Mouse (Mus musculus) neutrophil, adult 5-6 weeks (primary cell): ENCODE measurements around the gene Farsa. TPM values are rescaled to one million over a fixed set of nuclear protein-coding genes. Genes with fewer than 3 reads are reported as not detected.

ENCODE experiments used
- ATAC-seq: fragments of 151-379, 151-347 bp; 2 replicates; pipeline ENCODE4 v1.8.0; 2017; ENCODE audit warnings: mild to moderate bottlenecking, moderate TSS enrichment; ENCODE audit not compliant: insufficient number of reproducible peaks, poor library complexity, low FRiP score, severe bottlenecking; ENCODE audit errors: extremely low read depth
- total RNA-seq: library from RNA; stranded (forward); fragments of 200-1000 nt; gene quantifications from 2 replicates; pipeline ENCODE4 v1.2.3, GENCODE M21; 2017

The Farsa gene
- total RNA-seq, 1 experiment from 2014 or later: 50.7 TPM

DNA sequence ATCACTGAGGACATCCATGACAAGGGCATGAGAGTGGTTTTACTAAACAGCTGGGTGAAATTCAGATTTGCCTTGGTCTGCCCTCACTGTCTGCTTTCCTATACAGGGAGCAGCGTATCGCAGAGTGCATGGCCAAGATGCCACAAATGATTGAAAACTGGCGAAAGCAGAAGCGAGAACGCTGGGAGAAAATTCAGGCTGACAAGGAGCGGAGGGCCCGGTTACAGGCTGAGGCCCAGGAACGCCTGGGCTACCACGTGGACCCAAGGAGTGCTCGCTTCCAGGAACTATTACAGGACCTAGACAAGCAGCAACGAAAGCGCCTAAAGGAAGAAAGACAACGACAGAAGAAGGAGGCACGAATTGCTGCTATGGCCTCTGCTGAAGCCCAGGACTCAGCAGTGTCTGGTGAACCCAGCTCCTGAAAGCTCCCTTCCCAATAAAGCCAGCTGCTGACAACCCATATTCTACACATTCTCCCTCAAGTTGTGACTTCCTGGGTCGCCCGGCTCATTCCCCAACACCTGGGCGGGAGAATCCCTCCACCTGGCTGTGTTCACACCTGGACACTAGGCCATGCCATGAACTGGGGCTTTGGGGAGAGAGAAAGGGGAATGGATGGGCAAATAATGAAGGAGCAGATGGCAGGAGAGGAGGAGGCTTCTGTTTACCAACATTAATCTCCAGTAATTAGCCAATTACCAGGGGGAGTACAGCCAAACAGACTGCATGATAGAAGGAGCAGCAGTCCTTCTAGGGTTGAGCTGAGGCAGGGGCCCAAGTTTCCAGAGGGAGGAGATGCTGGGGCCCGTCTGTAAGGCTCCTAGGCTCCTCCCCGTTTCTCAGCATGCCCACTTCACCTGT, 22.6 kb upstream of the Farsa start:
- no peak for ATAC-seq

GRCm38 (mm10) chr8:84834866-84835855, 21.6 kb upstream of the Farsa start:
- no peak for ATAC-seq

- no peak for ATAC-seq
These were observed 19.5 kb upstream of the Farsa start for GRCm38 (mm10) chr8:84837149-84837911.

GRCm38 (mm10) chr8:84837912-84838470, 18.8 kb upstream of the Farsa start:
- ATAC-seq: no peak

DNA sequence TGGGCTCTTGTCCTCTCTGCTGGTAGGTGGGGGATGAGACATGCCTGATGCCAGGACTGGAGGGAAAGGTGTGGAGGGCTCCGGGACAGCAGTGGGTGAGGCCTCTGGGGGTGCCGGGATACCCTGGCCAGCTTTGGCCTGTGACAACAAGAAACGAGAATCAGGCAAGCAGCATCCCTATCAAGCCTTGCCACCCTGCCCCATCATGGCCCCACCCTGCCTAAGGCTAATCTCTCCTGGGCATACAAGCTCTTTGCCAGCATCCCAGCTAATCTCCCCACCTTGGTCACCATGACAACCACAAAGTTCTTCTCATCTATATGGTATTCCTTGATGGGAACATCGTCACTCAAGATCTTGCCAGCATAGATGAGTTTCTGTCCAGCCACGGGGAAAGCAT, 18.3 kb upstream of the Farsa start:
- no peak for ATAC-seq

GRCm38 (mm10) chr8:84839411-84839810, 17.4 kb upstream of the Farsa start:
- no peak for ATAC-seq

- no peak for ATAC-seq
These were observed 16.9 kb upstream of the Farsa start for GRCm38 (mm10) chr8:84839875-84840247.

DNA sequence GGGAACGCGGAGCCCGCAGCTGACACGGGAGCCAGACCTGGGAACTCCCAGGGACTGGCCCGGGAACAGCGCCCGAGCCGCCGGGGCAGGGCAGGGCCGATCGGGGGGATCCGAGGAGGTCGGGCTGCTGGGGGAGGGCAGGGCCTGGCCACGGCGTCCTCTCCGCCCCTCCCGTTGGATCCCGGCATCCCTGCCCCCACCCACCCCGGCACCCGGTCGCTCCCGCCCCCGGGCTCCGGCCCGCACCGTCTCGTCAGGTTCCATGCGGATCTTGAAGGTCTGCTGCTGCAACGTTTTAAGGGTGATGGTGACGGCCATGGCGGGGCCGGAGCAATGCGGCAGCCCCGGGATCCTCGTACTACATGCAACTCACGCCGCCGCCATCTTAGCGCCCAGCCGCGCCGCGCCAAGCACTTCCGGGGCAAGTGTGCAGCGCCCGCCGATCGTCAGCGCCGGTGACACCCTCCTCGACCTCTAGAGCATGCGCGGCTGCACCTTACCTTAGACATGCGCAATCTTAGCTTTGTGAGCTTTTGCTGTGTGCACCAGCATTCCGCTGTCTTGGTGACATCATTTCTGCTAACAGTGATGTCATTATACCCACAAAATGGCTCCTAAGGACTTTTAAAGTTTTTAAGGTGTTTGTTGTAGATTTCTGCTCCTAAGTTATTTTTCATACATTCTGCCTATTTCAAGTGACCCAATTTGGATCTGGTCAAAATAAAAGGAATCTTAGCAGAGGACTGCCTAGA, 16.4 kb upstream of the Farsa start, which contains the start of gene Rad23a:
Gene Rad23a, minus strand, starts transcription at position 418 of the 752 bp plus-strand sequence.
- ATAC-seq: peak; percentile 95

GRCm38 (mm10) chr8:84841514-84841913, 15.3 kb upstream of the Farsa start:
- ATAC-seq: no peak

DNA sequence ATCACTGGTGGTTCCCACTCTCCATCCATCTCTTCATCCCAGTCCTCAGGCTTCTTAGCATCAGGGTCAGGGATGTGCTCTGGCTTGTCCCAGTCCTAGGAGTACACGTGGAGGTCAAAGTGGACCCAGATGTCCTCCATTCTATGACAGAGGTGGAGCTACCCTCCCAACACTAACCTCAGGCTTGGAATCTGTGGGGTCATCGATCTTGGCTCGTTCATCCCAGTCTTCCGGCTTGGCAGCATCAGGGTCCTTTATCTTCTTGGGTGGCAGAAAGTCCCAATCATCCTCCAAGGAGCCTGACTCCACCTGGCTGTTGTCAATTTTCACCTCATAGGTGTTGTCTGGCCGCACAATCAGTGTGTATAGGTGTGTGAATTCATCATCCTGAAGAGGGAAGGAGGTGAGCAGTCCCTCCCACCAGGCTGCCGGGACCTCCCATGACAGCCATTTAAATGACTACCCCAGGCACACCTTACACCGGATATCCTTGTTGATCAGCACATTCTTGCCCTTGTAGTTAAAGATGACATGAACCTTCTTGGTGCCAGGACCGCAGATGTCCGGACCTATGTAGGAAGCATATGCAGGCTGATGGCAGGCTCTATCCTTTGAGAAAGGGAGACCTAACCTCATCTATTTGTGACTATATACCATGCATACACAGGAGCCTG, 12.3 kb upstream of the Farsa start:
- no peak for ATAC-seq

DNA sequence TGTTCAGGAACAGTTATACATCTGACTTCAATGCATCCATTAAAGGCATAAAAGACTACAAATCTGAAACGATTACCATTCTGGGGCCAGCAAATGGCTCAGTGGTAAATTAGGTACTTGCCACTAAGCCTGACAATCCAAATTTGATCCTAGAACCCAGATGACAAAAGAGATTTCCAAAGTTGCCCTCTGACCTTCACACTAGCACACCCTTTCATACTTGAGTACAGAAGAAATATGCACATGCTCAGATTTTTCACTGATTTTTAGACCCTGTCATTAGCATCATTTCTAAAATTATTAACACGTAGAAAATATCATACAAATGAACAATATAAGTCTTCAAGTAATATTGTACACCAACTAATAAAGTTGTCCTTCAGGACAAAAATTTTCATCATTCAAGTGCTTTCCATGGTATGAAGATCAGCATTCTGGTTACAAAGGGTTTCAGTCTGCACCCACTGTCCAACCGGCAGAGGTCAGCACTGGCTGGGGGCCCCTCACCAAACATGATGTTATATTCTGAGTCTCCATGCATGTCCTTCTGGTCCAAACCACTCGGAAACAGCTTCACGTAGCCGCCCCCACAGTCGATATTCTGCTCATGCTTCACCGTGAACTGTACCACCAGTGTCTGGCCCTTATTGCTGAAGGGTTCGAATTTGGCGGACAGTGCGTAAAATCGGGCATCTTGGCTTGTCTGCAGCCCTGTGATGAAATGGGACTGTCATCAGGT, 11.3 kb upstream of the Farsa start:
- ATAC-seq: no peak

DNA sequence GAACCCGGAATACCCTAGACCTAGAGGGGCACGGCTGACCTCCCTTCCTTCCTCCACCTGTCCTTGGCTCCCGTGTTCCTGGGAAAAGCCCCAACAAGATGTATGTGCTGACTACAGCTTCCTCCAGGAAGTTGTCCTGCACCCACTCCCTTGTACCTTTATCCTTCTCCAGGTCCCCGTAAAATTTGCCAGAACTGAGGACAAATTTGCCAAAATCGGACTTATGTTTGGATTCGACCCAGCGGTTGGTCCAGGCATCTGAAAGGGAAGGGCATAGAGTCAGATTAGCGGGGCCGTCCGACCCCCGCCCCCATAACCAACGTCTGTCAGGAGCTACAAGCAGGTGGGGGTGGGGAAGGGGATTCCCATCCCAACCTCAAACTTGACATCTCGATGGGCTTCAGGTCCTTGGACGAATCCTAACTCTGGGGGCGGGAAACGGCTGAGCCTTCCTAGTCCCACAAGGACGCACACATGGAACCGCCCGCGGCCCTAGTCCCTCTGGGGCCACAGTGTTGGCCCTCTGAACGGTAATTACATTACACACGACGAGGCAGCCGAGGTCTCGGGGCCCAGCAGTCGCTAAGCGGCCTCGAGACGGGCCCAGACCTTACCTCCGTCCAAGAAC, 10.6 kb upstream of the Farsa start:
- ATAC-seq: no peak

DNA sequence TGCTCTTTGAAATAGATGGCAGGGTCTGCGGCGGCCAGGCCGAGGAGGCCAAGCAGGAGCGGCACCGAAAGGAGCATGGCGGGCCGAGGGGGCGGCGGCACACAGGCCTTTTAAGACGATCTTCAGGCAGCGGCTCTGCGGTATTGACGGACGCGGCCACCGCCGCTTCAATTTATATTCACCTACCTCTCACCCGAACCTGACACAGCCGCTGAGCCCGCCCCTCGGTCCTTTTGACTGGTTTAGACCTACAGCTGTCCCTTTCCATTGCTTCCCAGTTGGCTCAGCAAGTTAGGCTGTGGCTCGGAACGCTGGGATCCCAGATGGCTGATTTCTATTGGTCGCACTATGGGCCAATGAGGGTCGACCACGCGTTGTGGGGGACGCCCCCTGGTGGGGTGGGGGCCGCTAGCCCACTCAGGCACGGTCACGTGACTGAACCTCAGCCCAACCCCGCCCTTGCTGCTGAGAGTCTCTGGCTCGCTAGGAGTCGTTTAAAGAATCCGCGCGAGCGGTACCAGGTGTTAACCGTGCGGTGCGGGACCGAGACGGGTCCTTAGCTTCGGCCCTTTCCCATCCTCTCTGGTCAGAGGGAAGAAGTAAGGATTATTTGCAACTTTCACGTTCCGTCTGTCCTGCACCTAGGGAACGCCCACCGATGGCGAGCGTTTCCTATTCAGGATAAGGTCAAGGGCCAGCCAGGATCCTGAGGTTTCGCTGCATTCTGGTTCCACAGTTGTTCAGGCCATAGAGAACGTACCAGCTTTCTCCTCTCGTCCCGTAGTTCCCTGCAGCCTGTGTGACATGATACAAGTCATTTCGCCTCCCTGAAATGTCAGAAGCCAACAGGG, 9.8 kb upstream of the Farsa start, which contains the start of gene Calr:
Gene Calr, minus strand, starts transcription at position 213 of the 851 bp plus-strand sequence.
- peak; percentile 95 for ATAC-seq

- ATAC-seq: no peak
These were observed 8.9 kb upstream of the Farsa start for GRCm38 (mm10) chr8:84847684-84848435.

- no peak for ATAC-seq
These were observed 355 bp upstream of the Farsa start for GRCm38 (mm10) chr8:84856434-84856833.
